Mouse (Mus musculus): ENCODE data around the gene Atp7b. TPM values are rescaled to one million over a fixed set of nuclear protein-coding genes. Genes with fewer than 3 reads are reported as not detected.
A peak's percentile ranks its signal among the peaks of the same experiment; 100 is the strongest.

The Atp7b gene
- polyA plus RNA-seq (2015; fragmentation: Nextera tagmentation; extraction: Ambion mirVana), result 1.7 and 1.9 TPM in 2 replicates

- Histone ChIP-seq H3K36me3 (ENCODE audit: control insufficient read depth, insufficient read depth) (peaks cover 6% of the 10 kb centered on the region), H3K27me3 (replicated peaks; ENCODE audit: control insufficient read depth, insufficient read depth, low read length) (peaks cover 3% of the 10 kb centered on the region; the same call in 1 of the 2 replicates), H3K9ac (replicated peaks; ENCODE audit: low read depth, low read length) (peak within 1 kb of the TSS; percentile 74), H3K4me3 (replicated peaks; ENCODE audit: low read length) (peak within 1 kb of the TSS; percentile 75), H3K4me1 (replicated peaks; ENCODE audit: control insufficient read depth, insufficient read depth, low read length) (peaks cover 11% of the 10 kb centered on the region), H3K27ac (ENCODE audit: low read length) (0 out of 2 replicates have a peak within 1 kb of the TSS, but pooled peaks have one; percentile 39), H3K4me2 (ENCODE audit: low read length) (peak within 1 kb of the TSS; percentile 97), H3K9me3 (ENCODE audit: control insufficient read depth, low read length) (no peaks in the 10 kb centered on the region)
- ATAC-seq, result peak; percentile 87
- under 1% methylated on average over 45 of the region's 46 CpGs for WGBS
Measured at GRCm38 (mm10) chr8:22059821-22060445, at the start of gene Atp7b. Atp7b (minus strand) TSS chr8:22060305.

GRCm38 (mm10) chr8:22107020-22107419 is 46.9 kb upstream of the Atp7b start:
- no peak overlapping the region for H3K9ac ChIP-seq (replicated peaks; ENCODE audit: low read depth, low read length)
- H3K4me3 ChIP-seq (replicated peaks; ENCODE audit: low read length), result no peak overlapping the region
- no peaks in the 10 kb centered on the region for H3K36me3 ChIP-seq (ENCODE audit: control insufficient read depth, insufficient read depth)
- no peaks in the 10 kb centered on the region for H3K27me3 ChIP-seq (replicated peaks; ENCODE audit: control insufficient read depth, insufficient read depth, low read length)
- no peak overlapping the region for H3K27ac ChIP-seq (ENCODE audit: low read length)
- ATAC-seq, result no peak
- WGBS, result 83% methylated on average over 4 of the region's 4 CpGs
- H3K4me1 ChIP-seq (replicated peaks; ENCODE audit: control insufficient read depth, insufficient read depth, low read length), result no peaks in the 10 kb centered on the region
- H3K4me2 ChIP-seq (ENCODE audit: low read length), result no peak overlapping the region
- no peaks in the 10 kb centered on the region for H3K9me3 ChIP-seq (ENCODE audit: control insufficient read depth, low read length)

GRCm38 (mm10) chr8:22091568-22091967 is 31.5 kb upstream of the Atp7b start:
- H3K36me3 ChIP-seq (ENCODE audit: control insufficient read depth, insufficient read depth), result no peaks in the 10 kb centered on the region
- no peak overlapping the region for H3K4me3 ChIP-seq (replicated peaks; ENCODE audit: low read length)
- H3K4me1 ChIP-seq (replicated peaks; ENCODE audit: control insufficient read depth, insufficient read depth, low read length), result no peaks in the 10 kb centered on the region
- no peaks in the 10 kb centered on the region for H3K27me3 ChIP-seq (replicated peaks; ENCODE audit: control insufficient read depth, insufficient read depth, low read length)
- no peaks in the 10 kb centered on the region for H3K9me3 ChIP-seq (ENCODE audit: control insufficient read depth, low read length)
- no peak overlapping the region for H3K4me2 ChIP-seq (ENCODE audit: low read length)
- no peak overlapping the region for H3K9ac ChIP-seq (replicated peaks; ENCODE audit: low read depth, low read length)
- no peak for ATAC-seq
- no peak overlapping the region for H3K27ac ChIP-seq (ENCODE audit: low read length)
- 57% methylated on average over 8 of the region's 8 CpGs for WGBS

- H3K4me1 ChIP-seq (replicated peaks; ENCODE audit: control insufficient read depth, insufficient read depth, low read length), result no peaks in the 10 kb centered on the region
- no peaks in the 10 kb centered on the region for H3K36me3 ChIP-seq (ENCODE audit: control insufficient read depth, insufficient read depth)
- no peaks in the 10 kb centered on the region for H3K27me3 ChIP-seq (replicated peaks; ENCODE audit: control insufficient read depth, insufficient read depth, low read length)
- 96% methylated on average over 4 of the region's 4 CpGs for WGBS
- H3K9me3 ChIP-seq (ENCODE audit: control insufficient read depth, low read length), result no peaks in the 10 kb centered on the region
- no peak overlapping the region for H3K4me2 ChIP-seq (ENCODE audit: low read length)
- H3K4me3 ChIP-seq (replicated peaks; ENCODE audit: low read length), result no peak overlapping the region
- ATAC-seq, result no peak
- H3K9ac ChIP-seq (replicated peaks; ENCODE audit: low read depth, low read length), result no peak overlapping the region
- H3K27ac ChIP-seq (ENCODE audit: low read length), result no peak overlapping the region
Measured at GRCm38 (mm10) chr8:22089226-22089625, 29.1 kb upstream of the Atp7b start.

GRCm38 (mm10) chr8:22079313-22080007 is 19.4 kb upstream of the Atp7b start:
- H3K9me3 ChIP-seq (ENCODE audit: control insufficient read depth, low read length), result no peaks in the 10 kb centered on the region
- H3K36me3 ChIP-seq (ENCODE audit: control insufficient read depth, insufficient read depth), result no peaks in the 10 kb centered on the region
- no peak overlapping the region for H3K27ac ChIP-seq (ENCODE audit: low read length)
- H3K4me3 ChIP-seq (replicated peaks; ENCODE audit: low read length), result no peak overlapping the region
- no peak overlapping the region for H3K9ac ChIP-seq (replicated peaks; ENCODE audit: low read depth, low read length)
- no peaks in the 10 kb centered on the region for H3K4me1 ChIP-seq (replicated peaks; ENCODE audit: control insufficient read depth, insufficient read depth, low read length)
- no peaks in the 10 kb centered on the region for H3K27me3 ChIP-seq (replicated peaks; ENCODE audit: control insufficient read depth, insufficient read depth, low read length)
- 89% methylated on average over 9 of the region's 9 CpGs for WGBS
- ATAC-seq, result no peak
- no peak overlapping the region for H3K4me2 ChIP-seq (ENCODE audit: low read length)

- 6% methylated on average over 3 of the region's 3 CpGs for WGBS
Measured at GRCm38 (mm10) chr8:22061126-22061525, 1.0 kb upstream of the Atp7b start.

GRCm38 (mm10) chr8:22060446-22060889 is 363 bp upstream of the Atp7b start, which contains the start of gene Alg11:
Alg11 (plus strand) TSS chr8:22060721.
- Histone ChIP-seq H3K4me1 (replicated peaks; ENCODE audit: control insufficient read depth, insufficient read depth, low read length) (peaks cover 11% of the 10 kb centered on the region), H3K4me2 (ENCODE audit: low read length) (peak within 1 kb of the TSS; percentile 97), H3K36me3 (ENCODE audit: control insufficient read depth, insufficient read depth) (peaks cover 12% of the 10 kb centered on the region), H3K27me3 (replicated peaks; ENCODE audit: control insufficient read depth, insufficient read depth, low read length) (peaks cover 3% of the 10 kb centered on the region; the same call in 1 of the 2 replicates), H3K9me3 (ENCODE audit: control insufficient read depth, low read length) (no peaks in the 10 kb centered on the region), H3K4me3 (replicated peaks; ENCODE audit: low read length) (peak within 1 kb of the TSS; percentile 75), H3K27ac (ENCODE audit: low read length) (0 out of 2 replicates have a peak within 1 kb of the TSS, but pooled peaks have one; percentile 39), H3K9ac (replicated peaks; ENCODE audit: low read depth, low read length) (peak within 1 kb of the TSS; percentile 74)
- peak; percentile 100 for ATAC-seq
- WGBS, result under 1% methylated on average over 34 of the region's 36 CpGs

More at GRCm38 (mm10) chr8:22061126-22061525, 1.0 kb upstream of the Atp7b start:
- Histone ChIP-seq H3K4me1 (replicated peaks; ENCODE audit: control insufficient read depth, insufficient read depth, low read length) (peaks cover 11% of the 10 kb centered on the region), H3K27me3 (replicated peaks; ENCODE audit: control insufficient read depth, insufficient read depth, low read length) (peaks cover 3% of the 10 kb centered on the region; the same call in 1 of the 2 replicates), H3K9ac (replicated peaks; ENCODE audit: low read depth, low read length) (no peak overlapping the region), H3K36me3 (ENCODE audit: control insufficient read depth, insufficient read depth) (peaks cover 18% of the 10 kb centered on the region), H3K9me3 (ENCODE audit: control insufficient read depth, low read length) (no peaks in the 10 kb centered on the region; the same call in 1 of the 2 replicates), H3K27ac (ENCODE audit: low read length) (no peak overlapping the region), H3K4me2 (ENCODE audit: low read length) (peak overlapping the region; percentile 65), H3K4me3 (replicated peaks; ENCODE audit: low read length) (peak overlapping the region; percentile 75)
- ATAC-seq, result no peak

- Histone ChIP-seq H3K4me2 (ENCODE audit: low read length) (peak overlapping the region; percentile 97), H3K9ac (replicated peaks; ENCODE audit: low read depth, low read length) (peak overlapping the region; percentile 74), H3K27me3 (replicated peaks; ENCODE audit: control insufficient read depth, insufficient read depth, low read length) (peaks cover 3% of the 10 kb centered on the region; the same call in 1 of the 2 replicates), H3K4me3 (replicated peaks; ENCODE audit: low read length) (peak overlapping the region; percentile 75), H3K4me1 (replicated peaks; ENCODE audit: control insufficient read depth, insufficient read depth, low read length) (peaks cover 11% of the 10 kb centered on the region), H3K36me3 (ENCODE audit: control insufficient read depth, insufficient read depth) (peaks cover 2% of the 10 kb centered on the region), H3K27ac (ENCODE audit: low read length) (no peak overlapping the region), H3K9me3 (ENCODE audit: control insufficient read depth, low read length) (no peaks in the 10 kb centered on the region)
- WGBS, result 26% methylated on average over 11 of the region's 11 CpGs
- ATAC-seq, result no peak
Measured at GRCm38 (mm10) chr8:22059153-22059738, 859 bp downstream of the Atp7b start.

GRCm38 (mm10) chr8:22058368-22058767 is 1.7 kb downstream of the Atp7b start:
- ATAC-seq, result no peak
- no peaks in the 10 kb centered on the region for H3K9me3 ChIP-seq (ENCODE audit: control insufficient read depth, low read length)
- H3K27ac ChIP-seq (ENCODE audit: low read length), result no peak overlapping the region
- no peaks in the 10 kb centered on the region; the same call in 1 of the 2 replicates for H3K36me3 ChIP-seq (ENCODE audit: control insufficient read depth, insufficient read depth)
- H3K4me1 ChIP-seq (replicated peaks; ENCODE audit: control insufficient read depth, insufficient read depth, low read length), result peaks cover 11% of the 10 kb centered on the region
- no peak overlapping the region for H3K4me2 ChIP-seq (ENCODE audit: low read length)
- peaks cover 3% of the 10 kb centered on the region; the same call in 1 of the 2 replicates for H3K27me3 ChIP-seq (replicated peaks; ENCODE audit: control insufficient read depth, insufficient read depth, low read length)
- H3K4me3 ChIP-seq (replicated peaks; ENCODE audit: low read length), result no peak overlapping the region
- no peak overlapping the region for H3K9ac ChIP-seq (replicated peaks; ENCODE audit: low read depth, low read length)
- WGBS, result 78% methylated on average over 9 of the region's 9 CpGs

Measured in forebrain, embryonic 16.5 days (tissue).